Mouse (Mus musculus) kidney, postnatal 0 days (tissue): ENCODE measurements at regions not wholly inside any gene's neighbourhood (a gene's known extent, or its start where the extent isn't known, plus 50 kb on each side); places are given as distances from the start of the nearest gene placed in this dataset.

Experiments
- ATAC-seq: fragments of 200-750 bp; cut with Nextera tagmentation; replicated peaks from 2 replicates; pipeline ENCODE4 v1.8.0; 2017; ENCODE audit warnings: low read depth, moderate number of reproducible peaks, moderate TSS enrichment, moderate library complexity; ENCODE audit not compliant: low FRiP score
- DNase-seq: peaks from one replicate; pipeline ENCODE4 v3.0.0-alpha.2; 2016; ENCODE audit warnings: low spot score
- H3K27ac ChIP-seq: fragments of 300-500 bp; sonication (generic); 2 replicates; pipeline ENCODE4 v1.5.1; 2014; ENCODE audit warnings: mild to moderate bottlenecking
- H3K27me3 ChIP-seq: fragments of 300-500 bp; sonication (generic); 2 replicates; pipeline ENCODE4 v1.6.1; 2014; ENCODE audit warnings: low read length, mixed read lengths; ENCODE audit not compliant: insufficient read depth
- H3K36me3 ChIP-seq: fragments of 300-500 bp; sonication (generic); 2 replicates; pipeline ENCODE4 v1.6.1; 2014; ENCODE audit warnings: low read length, mixed read lengths; ENCODE audit not compliant: insufficient read depth
- H3K4me1 ChIP-seq: fragments of 300-500 bp; sonication (generic); replicated peaks from 2 replicates; pipeline ENCODE4 v1.6.1; 2014; ENCODE audit warnings: antibody characterized with exemption, low read length, mixed read lengths; ENCODE audit not compliant: insufficient read depth
- H3K4me2 ChIP-seq: fragments of 300-500 bp; sonication (generic); 2 replicates; pipeline ENCODE4 v1.6.1; 2014; ENCODE audit warnings: mild to moderate bottlenecking, low read length, moderate library complexity, mixed read lengths
- H3K4me3 ChIP-seq: fragments of 300-500 bp; sonication (generic); replicated peaks from 2 replicates; pipeline ENCODE4 v1.5.1; 2014; ENCODE audit warnings: low read depth, low read length
- H3K9ac ChIP-seq: fragments of 300-500 bp; sonication (generic); 2 replicates; pipeline ENCODE4 v1.6.1; 2014; ENCODE audit warnings: low read depth, low read length
- H3K9me3 ChIP-seq: fragments of 300-500 bp; sonication (generic); replicated peaks from 2 replicates; pipeline ENCODE4 v1.6.1; 2016; ENCODE audit warnings: low read length, inconsistent platforms, mixed read lengths
- CTCF ChIP-seq: IDR thresholded peaks from 2 replicates; pipeline ENCODE4 v1.5.1; 2016; ENCODE audit warnings: antibody characterized with exemption, low read depth, mild to moderate bottlenecking, moderate library complexity
- WGBS: fragments of 180-500 bp; shearing (Covaris S2); extraction: QIAGEN DNeasy Blood & Tissue Kit; methylation state at CpG from one replicate; pipeline ENCODE4 v1.1.7; 2014; 5-methylcytosine and 5-hydroxymethylcytosine counted together

GRCm38 (mm10) chr9:84359879-84360278 is 434.9 kb downstream of the Bckdhb start:
- Histone ChIP-seq H3K4me2 (no peak overlapping the region), H3K36me3 (no peaks in the 10 kb centered on the region), H3K27me3 (no peaks in the 10 kb centered on the region), H3K9ac (no peak overlapping the region), H3K4me3 (no peak overlapping the region), H3K9me3 (no peaks in the 10 kb centered on the region), H3K27ac (no peak overlapping the region), H3K4me1 (no peaks in the 10 kb centered on the region)
- TF ChIP-seq CTCF: no peak
- peak; percentile 16 for DNase-seq
- WGBS: 46% methylated on average over 3 of the region's 3 CpGs
- no peak for ATAC-seq

GRCm38 (mm10) chr9:84360484-84360883 is 435.5 kb downstream of the Bckdhb start:
- H3K4me2 ChIP-seq: no peak overlapping the region
- 80% methylated on average over 4 of the region's 4 CpGs for WGBS
- H3K9me3 ChIP-seq: no peaks in the 10 kb centered on the region
- TF ChIP-seq CTCF: no peak
- no peaks in the 10 kb centered on the region for H3K36me3 ChIP-seq
- no peaks in the 10 kb centered on the region for H3K27me3 ChIP-seq
- DNase-seq (no peak), ATAC-seq (no peak)
- no peak overlapping the region for H3K27ac ChIP-seq
- H3K4me3 ChIP-seq: no peak overlapping the region
- no peaks in the 10 kb centered on the region for H3K4me1 ChIP-seq
- H3K9ac ChIP-seq: no peak overlapping the region

- no peak overlapping the region for H3K9ac ChIP-seq
- H3K9me3 ChIP-seq: no peaks in the 10 kb centered on the region
- no peaks in the 10 kb centered on the region for H3K27me3 ChIP-seq
- WGBS: 87% methylated on average over 5 of the region's 5 CpGs
- no peaks in the 10 kb centered on the region for H3K36me3 ChIP-seq
- no peak overlapping the region for H3K4me3 ChIP-seq
- no peak for ATAC-seq
- no peaks in the 10 kb centered on the region for H3K4me1 ChIP-seq
- H3K27ac ChIP-seq: no peak overlapping the region
- no peak overlapping the region for H3K4me2 ChIP-seq
- no peak for DNase-seq
- no peak for TF ChIP-seq CTCF
Measured at GRCm38 (mm10) chr9:84363478-84363877, 438.5 kb downstream of the Bckdhb start.

- TF ChIP-seq CTCF: no peak
- no peak overlapping the region for H3K27ac ChIP-seq
- ATAC-seq (no peak), DNase-seq (peak; percentile 25)
- H3K9ac ChIP-seq: no peak overlapping the region
- no peaks in the 10 kb centered on the region for H3K9me3 ChIP-seq
- H3K4me2 ChIP-seq: no peak overlapping the region
- H3K36me3 ChIP-seq: no peaks in the 10 kb centered on the region
- H3K27me3 ChIP-seq: no peaks in the 10 kb centered on the region
- WGBS: 38% methylated on average over 1 of the region's 1 CpGs
- no peak overlapping the region for H3K4me3 ChIP-seq
- H3K4me1 ChIP-seq: no peaks in the 10 kb centered on the region
Measured at GRCm38 (mm10) chr9:84369200-84369599, 444.3 kb downstream of the Bckdhb start.

GRCm38 (mm10) chr9:84370260-84370659 is 445.3 kb downstream of the Bckdhb start:
- no peak for TF ChIP-seq CTCF

GRCm38 (mm10) chr9:84375746-84376145 is 450.8 kb downstream of the Bckdhb start:
- DNase-seq (no peak), ATAC-seq (no peak)
- H3K27ac ChIP-seq: no peak overlapping the region
- no peaks in the 10 kb centered on the region for H3K4me1 ChIP-seq
- H3K27me3 ChIP-seq: no peaks in the 10 kb centered on the region
- H3K9ac ChIP-seq: no peak overlapping the region
- WGBS: 64% methylated on average over 2 of the region's 2 CpGs
- no peak overlapping the region for H3K4me3 ChIP-seq
- no peak for TF ChIP-seq CTCF
- no peaks in the 10 kb centered on the region for H3K9me3 ChIP-seq
- H3K4me2 ChIP-seq: no peak overlapping the region
- no peaks in the 10 kb centered on the region for H3K36me3 ChIP-seq

More at GRCm38 (mm10) chr9:84370260-84370659, 445.3 kb downstream of the Bckdhb start:
- Histone ChIP-seq H3K9me3 (no peaks in the 10 kb centered on the region), H3K9ac (no peak overlapping the region), H3K4me3 (no peak overlapping the region), H3K27ac (no peak overlapping the region), H3K27me3 (no peaks in the 10 kb centered on the region), H3K4me1 (no peaks in the 10 kb centered on the region), H3K36me3 (no peaks in the 10 kb centered on the region), H3K4me2 (no peak overlapping the region)
- DNase-seq: no peak
- ATAC-seq: no peak
- WGBS: 79% methylated on average over 4 of the region's 4 CpGs

- DNase-seq (no peak), ATAC-seq (no peak)
- H3K4me2 ChIP-seq: no peak overlapping the region
- H3K9ac ChIP-seq: no peak overlapping the region
- no peak overlapping the region for H3K27ac ChIP-seq
- H3K4me3 ChIP-seq: no peak overlapping the region
- no peaks in the 10 kb centered on the region for H3K27me3 ChIP-seq
- H3K36me3 ChIP-seq: no peaks in the 10 kb centered on the region
- no peaks in the 10 kb centered on the region for H3K9me3 ChIP-seq
- no peak for TF ChIP-seq CTCF
- H3K4me1 ChIP-seq: no peaks in the 10 kb centered on the region
- 94% methylated on average over 6 of the region's 6 CpGs for WGBS
Measured at GRCm38 (mm10) chr9:84376621-84377020, 451.7 kb downstream of the Bckdhb start.
